Mouse (Mus musculus) olfactory bulb, adult 2 months (tissue): ENCODE results near the gene Dera.

Source experiments
- CTCF ChIP-seq: fragments of 200-500 bp; IDR thresholded peaks from 2 replicates; pipeline ENCODE4 v1.5.1; 2012; ENCODE audit warnings: low read depth, mild to moderate bottlenecking, low read length, moderate library complexity; ENCODE audit not compliant: insufficient read depth
- POLR2A ChIP-seq: fragments of 200-500 bp; IDR thresholded peaks from 2 replicates; pipeline ENCODE4 v1.6.1; 2012; ENCODE audit warnings: mild to moderate bottlenecking, low read depth, low read length, moderate library complexity; ENCODE audit not compliant: insufficient read depth

GRCm38 (mm10) chr6:137886210-137886979 lies 132.0 kb downstream of the Dera start:
- TF ChIP-seq CTCF (no peak), POLR2A (no peak)
